ENCODE assay signal across 9 mouse cellular contexts in the genomic region with DNA sequence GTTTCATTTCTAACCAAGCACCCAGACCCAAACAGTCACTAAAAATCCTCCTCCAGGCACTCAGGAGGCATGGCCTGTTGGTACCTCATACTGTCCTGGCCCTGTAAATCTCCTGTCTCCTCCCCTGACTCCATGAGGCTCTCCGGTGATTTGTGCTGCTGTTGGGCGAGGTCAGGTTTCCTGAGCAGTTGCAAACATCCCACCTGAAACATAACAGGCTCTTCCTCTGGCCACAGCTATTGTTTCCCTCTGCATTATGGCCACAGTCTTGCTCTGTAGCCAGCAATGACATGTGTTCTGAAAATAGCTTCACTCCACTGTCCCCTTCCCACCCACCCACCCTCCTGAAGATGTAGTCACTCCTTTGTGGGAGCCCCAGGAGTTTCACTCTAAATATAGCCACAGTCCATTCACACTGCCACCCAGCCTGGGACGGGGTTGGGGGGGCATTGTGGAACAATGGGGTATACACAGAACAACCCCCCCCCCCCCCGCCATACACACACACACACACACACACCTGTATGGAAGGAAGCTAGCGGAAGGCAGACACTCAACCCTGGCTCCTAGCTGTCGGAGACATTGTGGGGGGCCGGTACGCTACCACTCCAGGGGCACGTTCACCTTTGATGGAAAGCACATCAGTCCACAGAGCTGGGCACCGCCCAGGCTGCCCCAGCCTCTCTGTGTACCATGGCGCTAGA. TPM values are rescaled to one million over a fixed set of nuclear protein-coding genes. Genes with fewer than 3 reads are reported as not detected.
DNase-seq lines count a peak whose midpoint lies in the region; ATAC-seq lines count a peak whose summit lies in the region.
"Had no signal": no experiment of that assay in that cellular context is flagged by ENCODE, and none has a peak within 500 bp of the region (broad histone marks: within the 10 kb centered on the region; RNA-seq: fewer than 3 reads in every experiment).

No protein-coding gene starts in this region.

- ATAC-seq in forebrain, embryonic 11.5 days (replicated peaks; ENCODE audit: low FRiP score) = no peak
- no peak for ATAC-seq in forebrain, embryonic 14.5 days

- no peaks in the 10 kb centered on the region for H3K27me3 ChIP-seq in forebrain, embryonic 11.5 days (ENCODE audit: control insufficient read depth, insufficient read depth, low read length)
- no peaks in the 10 kb centered on the region for H3K27me3 ChIP-seq in forebrain, embryonic 14.5 days (replicated peaks; ENCODE audit: control insufficient read depth, insufficient read depth, low read length)
- no peaks in the 10 kb centered on the region for H3K27me3 ChIP-seq in limb, embryonic 10.5 days (ENCODE audit: low read depth, poor library complexity, severe bottlenecking)
- H3K27me3 ChIP-seq: megakaryocyte, embryonic 14.5 days had no signal

- peak overlapping the region; percentile 34; the same call in 1 of the 2 replicates for H3K27ac ChIP-seq in forebrain, embryonic 11.5 days (ENCODE audit: low read depth, low read length)
- H3K27ac ChIP-seq in forebrain, embryonic 14.5 days (ENCODE audit: low read depth, low read length) = no peak overlapping the region
- peak overlapping the region; percentile 86 for H3K27ac ChIP-seq in limb, embryonic 10.5 days

- DNase-seq in forebrain, embryonic 11.5 days (ENCODE audit: low spot score) = no peak
- no peak for DNase-seq in forebrain, embryonic 14.5 days (ENCODE audit: low spot score)
- DNase-seq in testis, postnatal 10 days (ENCODE audit: low spot score) = peak; percentile 39
- DNase-seq in testis, postnatal 14 days (ENCODE audit: low spot score) = no peak
- no peak for DNase-seq in limb, embryonic 10.5 days (ENCODE audit: low spot score)
- DNase-seq in spleen, postnatal 36 days (ENCODE audit: low spot score in 2 of 2) = no peak
- DNase-seq in frontal cortex, adult 2 months (ENCODE audit: extremely low spot score in 1 of 2, low spot score in 1 of 2) = no peak
- no peak for DNase-seq in thymus, postnatal 14 days

- H3K36me3 ChIP-seq in forebrain, embryonic 11.5 days (ENCODE audit: control insufficient read depth, insufficient read depth, low read length) = no peaks in the 10 kb centered on the region; the same call in 1 of the 2 replicates
- peaks cover 40% of the 10 kb centered on the region for H3K36me3 ChIP-seq in forebrain, embryonic 14.5 days (ENCODE audit: control insufficient read depth, insufficient read depth, low read length)
- H3K36me3 ChIP-seq in limb, embryonic 10.5 days = peaks cover 56% of the 10 kb centered on the region

- H3K4me3 ChIP-seq in forebrain, embryonic 11.5 days (ENCODE audit: low read depth, low read length) = no peak overlapping the region
- H3K4me3 ChIP-seq in forebrain, embryonic 14.5 days (ENCODE audit: low read depth, low read length) = no peak overlapping the region
- H3K4me3 ChIP-seq in limb, embryonic 10.5 days = no peak overlapping the region
- H3K4me3 ChIP-seq: megakaryocyte, embryonic 14.5 days had no signal

- no peaks in the 10 kb centered on the region for H3K4me1 ChIP-seq in forebrain, embryonic 11.5 days (replicated peaks; ENCODE audit: control insufficient read depth, insufficient read depth, low read length)
- peaks cover 7% of the 10 kb centered on the region; the same call in 1 of the 2 replicates for H3K4me1 ChIP-seq in forebrain, embryonic 14.5 days (ENCODE audit: control insufficient read depth, insufficient read depth, low read length)
- H3K4me1 ChIP-seq in limb, embryonic 10.5 days = peaks cover 41% of the 10 kb centered on the region

- 90% methylated on average over 11 of the region's 11 CpGs for WGBS in forebrain, embryonic 11.5 days
- 86% methylated on average over 11 of the region's 11 CpGs for WGBS in forebrain, embryonic 14.5 days
- 82% methylated on average over 11 of the region's 11 CpGs for WGBS in limb, embryonic 10.5 days

- H3K4me2 ChIP-seq in forebrain, embryonic 11.5 days (ENCODE audit: low read depth, low read length, severe bottlenecking) = no peak overlapping the region
- H3K4me2 ChIP-seq in forebrain, embryonic 14.5 days (ENCODE audit: low read length) = no peak overlapping the region

- H3K9ac ChIP-seq in forebrain, embryonic 11.5 days (ENCODE audit: low read length) = no peak overlapping the region
- no peak overlapping the region for H3K9ac ChIP-seq in forebrain, embryonic 14.5 days (ENCODE audit: low read length)

- no peaks in the 10 kb centered on the region for H3K9me3 ChIP-seq in forebrain, embryonic 11.5 days (ENCODE audit: control insufficient read depth, low read length)
- H3K9me3 ChIP-seq in forebrain, embryonic 14.5 days (replicated peaks; ENCODE audit: control insufficient read depth, low read length) = no peaks in the 10 kb centered on the region
- H3K9me3 ChIP-seq in limb, embryonic 10.5 days (replicated peaks) = no peaks in the 10 kb centered on the region
- H3K9me3 ChIP-seq: megakaryocyte, embryonic 14.5 days had no signal

RNA-seq across cellular contexts. Expression of a gene that starts 20.8 kb away (rescaled TPM):
- 0.86 and 1.1 TPM in 2 replicates for polyA plus RNA-seq in forebrain, embryonic 11.5 days (2014; fragmentation: Nextera tagmentation; extraction: Ambion mirVana)
- polyA plus RNA-seq in forebrain, embryonic 14.5 days (2014; fragmentation: Nextera tagmentation; extraction: Ambion mirVana) = 1.3 and 2.0 TPM in 2 replicates
- 0.99 and 3.5 TPM in 2 replicates for polyA plus RNA-seq in limb, embryonic 10.5 days (2016; fragmentation: Nextera tagmentation; extraction: Ambion mirVana)
- polyA plus RNA-seq in frontal cortex, adult 2 months (2012; rRNA removed) = 4.1 and 4.2 TPM in 2 replicates

RNA-seq across cellular contexts. Expression of a gene that starts 30.2 kb away (rescaled TPM):
- 32.7 and 34.4 TPM in 2 replicates for polyA plus RNA-seq in forebrain, embryonic 11.5 days (2014; fragmentation: Nextera tagmentation; extraction: Ambion mirVana)
- 24.3 and 24.6 TPM in 2 replicates for polyA plus RNA-seq in forebrain, embryonic 14.5 days (2014; fragmentation: Nextera tagmentation; extraction: Ambion mirVana)
- 38.0 and 39.9 TPM in 2 replicates for polyA plus RNA-seq in limb, embryonic 10.5 days (2016; fragmentation: Nextera tagmentation; extraction: Ambion mirVana)
- 17.3 and 18.5 TPM in 2 replicates for polyA plus RNA-seq in frontal cortex, adult 2 months (2012; rRNA removed)

RNA-seq across cellular contexts. Expression of a gene that starts 42.6 kb away (rescaled TPM):
- polyA plus RNA-seq in forebrain, embryonic 11.5 days (2014; fragmentation: Nextera tagmentation; extraction: Ambion mirVana) = 21.8 and 24.0 TPM in 2 replicates
- polyA plus RNA-seq in forebrain, embryonic 14.5 days (2014; fragmentation: Nextera tagmentation; extraction: Ambion mirVana) = 15.9 and 17.6 TPM in 2 replicates
- polyA plus RNA-seq in limb, embryonic 10.5 days (2016; fragmentation: Nextera tagmentation; extraction: Ambion mirVana) = 32.7 and 35.3 TPM in 2 replicates
- polyA plus RNA-seq in frontal cortex, adult 2 months (2012; rRNA removed) = 21.2 and 22.2 TPM in 2 replicates

RNA-seq across cellular contexts. Expression of a gene that starts 45.1 kb away (rescaled TPM):
- polyA plus RNA-seq in forebrain, embryonic 11.5 days (2014; fragmentation: Nextera tagmentation; extraction: Ambion mirVana) = 1.0 and 1.1 TPM in 2 replicates
- 5.0 and 7.4 TPM in 2 replicates for polyA plus RNA-seq in forebrain, embryonic 14.5 days (2014; fragmentation: Nextera tagmentation; extraction: Ambion mirVana)
- polyA plus RNA-seq in limb, embryonic 10.5 days (2016; fragmentation: Nextera tagmentation; extraction: Ambion mirVana) = 0.90 and 1.3 TPM in 2 replicates
- 25.3 and 28.1 TPM in 2 replicates for polyA plus RNA-seq in frontal cortex, adult 2 months (2012; rRNA removed)
